Mouse (Mus musculus): ENCODE measurements around the gene Six3.

The Six3 gene

GRCm38 (mm10) chr17:85613266-85613860, at the start of gene Six3:
Gene Six3 (plus strand): TSS chr17:85613608.
- no peak for DNase-seq (ENCODE audit: low spot score in 2 of 2)

- DNase-seq (ENCODE audit: low spot score in 2 of 2): no peak
These were observed 49.3 kb upstream of the Six3 start for GRCm38 (mm10) chr17:85564107-85564506.

DNA sequence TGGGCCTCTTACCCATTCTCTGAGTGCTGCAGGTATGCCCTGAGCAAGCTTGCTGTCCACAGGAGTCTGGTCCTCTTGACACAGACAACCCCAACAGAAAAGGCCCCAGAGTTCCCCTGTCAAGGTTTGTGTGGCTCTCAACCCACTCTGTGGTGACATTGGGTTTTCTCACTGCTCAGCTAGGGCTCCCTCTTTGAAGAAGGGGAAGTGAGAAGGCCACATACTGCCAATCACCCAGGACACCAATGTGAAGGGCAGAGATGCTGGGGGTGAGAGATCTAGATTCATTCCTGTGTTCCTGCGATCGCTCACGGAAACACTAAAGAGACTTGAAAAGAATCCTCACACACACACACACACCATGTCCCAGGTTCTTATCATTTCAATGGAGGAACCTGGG, 39.4 kb upstream of the Six3 start:
- DNase-seq (ENCODE audit: low spot score in 2 of 2): no peak

- no peak for DNase-seq (ENCODE audit: low spot score in 2 of 2)
These were observed 35.1 kb upstream of the Six3 start for GRCm38 (mm10) chr17:85578290-85578689.

- no peak for DNase-seq (ENCODE audit: low spot score in 2 of 2)
These were observed 34.1 kb upstream of the Six3 start for GRCm38 (mm10) chr17:85579350-85579749.

DNA sequence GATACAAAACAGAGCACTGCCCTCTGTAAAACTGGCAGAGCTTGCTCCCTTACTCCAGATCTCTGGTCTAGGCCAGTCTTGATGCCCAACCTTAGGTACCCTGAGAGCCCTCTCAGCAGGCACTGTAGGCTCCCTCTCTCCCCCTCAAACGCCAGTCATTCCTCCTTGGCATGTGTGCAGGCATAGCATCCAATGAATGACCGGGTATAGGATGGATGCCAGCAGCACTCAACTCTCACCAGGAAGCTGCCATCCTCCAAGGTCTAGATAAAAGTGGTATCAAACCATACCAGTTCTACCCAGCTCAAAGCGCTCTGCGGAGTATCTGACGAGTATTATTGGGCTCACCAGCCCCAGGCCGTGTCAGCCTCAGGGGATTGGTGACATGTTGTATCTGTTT, 33.2 kb upstream of the Six3 start:
- no peak for DNase-seq (ENCODE audit: low spot score in 2 of 2)

- DNase-seq (ENCODE audit: low spot score in 2 of 2): no peak
These were observed 29.2 kb upstream of the Six3 start for GRCm38 (mm10) chr17:85584170-85584569.

- no peak for DNase-seq (ENCODE audit: low spot score in 2 of 2)
These were observed 28.8 kb upstream of the Six3 start for GRCm38 (mm10) chr17:85584573-85584972.

GRCm38 (mm10) chr17:85585779-85586178, 27.6 kb upstream of the Six3 start:
- no peak for DNase-seq (ENCODE audit: low spot score in 2 of 2)

DNA sequence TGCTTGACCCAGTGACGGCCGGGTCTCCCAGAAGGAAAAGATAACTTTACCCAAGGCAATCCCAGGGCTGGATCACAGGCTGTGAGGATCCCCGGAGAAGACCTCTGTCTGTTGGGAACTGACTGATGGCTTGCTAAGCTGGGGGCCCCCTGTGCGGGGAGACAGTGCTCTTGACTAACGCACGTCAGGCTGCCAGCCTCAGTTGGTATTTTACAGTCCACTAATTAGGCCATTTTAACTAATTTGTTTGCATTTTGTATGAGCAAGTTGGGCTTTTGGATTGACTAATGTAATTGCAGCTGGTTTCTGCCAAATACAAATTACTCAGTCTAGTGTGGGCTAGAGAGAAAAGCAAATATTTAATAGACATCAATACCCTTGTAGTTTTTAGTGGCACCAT, 21.4 kb upstream of the Six3 start:
- DNase-seq (ENCODE audit: low spot score in 2 of 2): no peak

- DNase-seq (ENCODE audit: low spot score in 2 of 2): no peak
These were observed 17.6 kb upstream of the Six3 start for GRCm38 (mm10) chr17:85595853-85596252.

DNA sequence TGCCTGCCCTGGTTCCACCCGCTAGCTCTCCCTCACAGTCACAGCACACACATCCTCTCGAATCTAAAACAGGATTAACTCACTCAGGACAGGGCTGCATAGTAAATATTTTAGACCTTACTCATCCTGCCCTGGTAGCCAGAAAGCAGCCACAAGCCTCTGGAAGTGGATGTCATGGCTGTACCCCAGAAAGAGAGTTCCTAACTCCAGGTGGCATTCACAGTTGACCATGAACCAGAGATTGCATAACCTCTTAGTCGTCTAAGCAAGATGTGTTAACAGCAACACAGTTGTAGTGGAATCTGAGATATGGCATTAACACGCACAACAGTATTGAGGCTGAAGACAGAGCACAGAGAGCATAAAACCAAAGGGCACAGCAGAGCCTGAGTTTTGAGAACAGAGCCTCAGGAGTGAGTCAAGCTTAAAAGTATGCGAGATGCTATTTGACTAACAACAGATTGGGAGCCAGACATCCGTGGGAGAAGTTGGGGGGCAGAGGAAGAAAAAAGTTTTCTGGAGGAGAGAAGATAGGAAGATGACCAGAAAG, 17.0 kb upstream of the Six3 start:
- no peak for DNase-seq (ENCODE audit: low spot score in 2 of 2)

DNA sequence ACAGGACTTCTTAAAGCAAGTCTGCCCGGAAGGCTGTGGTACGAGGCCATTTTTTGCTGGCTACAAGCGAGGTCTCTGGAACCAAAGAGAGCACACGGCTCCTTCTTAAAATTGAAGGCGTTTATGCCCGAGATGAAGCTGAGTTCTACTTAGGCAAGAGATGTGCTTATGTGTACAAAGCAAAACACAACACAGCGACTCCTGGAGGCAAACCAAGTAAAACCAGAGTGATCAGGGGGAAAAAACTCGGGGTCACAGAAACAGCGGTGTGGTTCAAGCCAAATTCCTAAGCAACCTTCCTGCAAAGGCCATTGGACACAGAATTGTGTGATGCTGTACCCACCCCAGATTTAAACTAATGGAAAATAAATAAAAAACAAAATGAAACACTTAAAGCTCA, 13.9 kb upstream of the Six3 start:
- DNase-seq (ENCODE audit: low spot score in 2 of 2): no peak

- DNase-seq (ENCODE audit: low spot score in 2 of 2): no peak
These were observed 6.9 kb upstream of the Six3 start for GRCm38 (mm10) chr17:85606463-85606862.

GRCm38 (mm10) chr17:85607556-85608365, 5.6 kb upstream of the Six3 start:
- no peak for DNase-seq (ENCODE audit: low spot score in 2 of 2)

DNA sequence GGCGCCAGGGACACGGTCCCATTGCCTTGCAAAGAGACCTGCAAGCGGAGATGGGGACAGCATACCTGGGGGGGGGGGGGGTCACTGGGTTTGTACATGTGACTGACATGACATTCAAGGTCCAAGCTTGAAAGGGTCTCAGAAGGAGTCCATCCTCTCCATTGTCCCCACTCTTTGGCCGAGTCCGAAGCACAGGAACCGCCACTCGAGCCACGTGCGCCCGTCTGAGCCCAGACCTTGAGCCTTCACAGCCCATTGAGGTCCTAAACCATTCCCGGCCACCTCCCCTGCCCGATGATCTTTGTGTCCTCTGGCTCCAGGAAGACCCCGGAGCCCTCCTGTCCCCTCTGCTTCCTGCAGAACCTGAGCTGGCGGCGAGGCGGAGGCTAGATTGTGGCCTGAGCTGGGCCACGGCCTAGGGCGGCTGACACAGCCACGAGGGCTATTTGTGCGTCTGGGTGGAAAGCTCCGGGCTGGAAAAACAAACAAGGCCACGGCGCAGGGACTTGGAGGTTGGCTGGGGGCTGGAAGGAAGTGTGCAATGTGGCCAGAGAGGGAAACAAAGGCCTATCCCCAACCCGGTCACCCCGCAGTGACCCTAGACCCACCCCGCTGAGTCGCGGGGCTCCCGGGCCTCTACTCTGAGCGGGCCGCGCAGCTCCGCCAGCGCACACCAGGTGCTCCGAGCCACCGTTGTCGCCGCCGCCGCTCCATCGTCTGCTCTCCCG, 4.9 kb upstream of the Six3 start:
- DNase-seq (ENCODE audit: low spot score in 2 of 2): no peak

DNA sequence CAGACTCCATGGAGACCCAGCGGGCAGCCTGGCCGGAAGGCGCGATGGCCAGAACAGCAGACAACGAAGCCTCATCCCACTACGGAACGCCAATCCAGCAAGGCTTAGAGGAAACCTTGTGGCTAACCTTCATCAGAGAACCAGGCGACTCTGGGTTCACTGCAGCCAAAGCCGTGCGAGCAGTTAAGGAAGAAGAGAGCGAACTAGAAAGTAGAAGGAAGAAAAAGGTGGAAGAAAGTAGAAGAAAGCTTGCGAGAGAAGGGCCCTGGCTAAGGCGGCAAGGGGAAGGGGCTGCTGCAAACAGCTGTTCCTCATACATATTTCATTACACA, 4.3 kb upstream of the Six3 start:
- no peak for DNase-seq (ENCODE audit: low spot score in 2 of 2)

DNA sequence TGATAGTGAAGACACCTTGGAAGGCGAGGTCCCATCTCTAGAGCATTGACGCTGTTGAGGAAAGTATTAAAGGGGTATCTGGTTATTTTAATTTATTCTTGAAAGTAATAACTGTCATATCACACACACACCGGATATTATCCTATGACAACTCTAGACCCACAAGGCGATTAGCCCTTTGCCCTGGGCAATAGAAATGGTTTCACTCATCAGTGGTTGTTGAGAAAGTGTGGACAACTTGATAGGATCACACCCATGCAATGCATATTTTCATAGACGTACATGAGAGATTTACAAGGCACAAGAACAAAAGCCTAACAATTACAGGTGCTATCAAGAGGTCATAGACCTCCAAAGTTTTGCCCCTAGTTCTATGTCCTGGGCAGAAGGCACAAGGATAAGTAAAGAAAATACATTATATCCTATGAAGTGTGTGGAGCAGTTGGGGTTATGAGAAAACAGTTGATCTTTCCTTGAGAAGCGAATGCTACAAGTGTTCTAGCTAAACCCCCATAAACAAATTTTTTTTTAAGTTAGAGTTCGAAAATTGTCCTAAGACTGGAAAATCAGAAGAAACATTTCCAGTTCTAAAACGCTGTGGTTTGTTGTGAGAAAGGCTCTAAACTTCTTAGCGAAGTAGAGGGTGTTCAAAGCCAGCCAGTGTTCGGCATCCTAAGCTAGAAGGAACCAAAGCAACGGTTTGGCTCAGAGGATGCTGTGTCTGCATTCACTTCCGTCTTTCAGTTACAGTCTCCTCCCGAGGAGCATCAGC, 3.6 kb upstream of the Six3 start:
- no peak for DNase-seq (ENCODE audit: low spot score in 2 of 2)

- no peak for DNase-seq (ENCODE audit: low spot score in 2 of 2)
These were observed 2.9 kb upstream of the Six3 start for GRCm38 (mm10) chr17:85610393-85611115.

DNA sequence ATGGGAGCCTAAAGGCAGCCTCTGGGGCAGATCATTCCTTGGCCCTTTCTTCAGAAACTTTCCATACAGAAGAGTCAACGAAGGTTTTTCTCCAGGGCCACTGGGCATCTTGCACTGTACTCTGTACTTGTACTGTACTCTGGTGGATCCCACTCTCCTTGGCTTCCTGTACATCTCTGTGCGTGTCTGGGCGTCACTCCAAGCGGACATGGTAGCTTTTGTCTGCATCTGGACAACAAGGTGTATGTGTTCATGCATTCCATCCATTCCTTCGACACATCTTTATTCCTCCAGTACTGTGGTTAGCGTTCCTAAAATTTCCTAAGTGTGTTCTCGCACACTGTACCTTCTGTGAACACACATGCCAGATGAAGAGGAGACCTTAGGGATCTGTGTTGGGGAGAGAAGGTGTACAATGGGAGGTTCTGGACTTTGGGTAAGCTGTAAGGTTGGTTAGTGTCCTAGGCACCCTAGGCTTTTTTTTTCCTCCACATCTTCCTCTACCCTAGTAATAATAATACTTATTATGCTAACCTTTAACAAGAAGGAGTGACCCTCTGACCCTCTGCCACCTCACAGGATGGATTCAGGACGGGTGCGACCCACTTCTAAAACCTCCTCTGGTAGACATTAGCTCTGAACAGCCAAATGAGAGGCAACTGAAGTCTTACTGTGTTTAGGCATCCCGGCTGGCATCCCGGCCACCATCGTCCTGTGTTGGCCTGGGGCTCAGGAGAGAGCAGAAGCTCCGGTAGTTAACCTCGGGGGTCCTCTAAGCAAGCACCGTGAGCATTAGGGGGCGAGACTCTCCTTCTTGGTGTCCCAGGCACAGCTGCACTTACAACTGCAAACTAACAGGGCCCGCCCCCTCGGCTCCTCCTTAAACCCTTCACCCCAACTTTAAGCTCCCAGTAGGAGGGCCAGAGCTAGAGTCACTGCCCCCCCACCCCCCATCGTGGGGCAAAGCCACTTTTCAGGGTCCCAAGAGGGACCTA, 1.6 kb upstream of the Six3 start:
- no peak for DNase-seq (ENCODE audit: low spot score in 2 of 2)

Data from spleen, postnatal 4 days (tissue).